ENCODE assay signal across 8 mouse cellular contexts in genomic region chrX:13345126-13345525, GRCm38 (mm10).
DNase-seq lines count a peak whose midpoint lies in the region; ATAC-seq and TF ChIP-seq lines count a peak whose summit lies in the region.

No protein-coding gene starts in this region.

- 13% methylated on average over 5 of the region's 5 CpGs for WGBS in kidney, postnatal 0 days
- 7% methylated on average over 5 of the region's 5 CpGs for WGBS in embryonic facial prominence, embryonic 10.5 days
- WGBS in hindbrain, embryonic 16.5 days, result 8% methylated on average over 5 of the region's 5 CpGs
- WGBS in neural tube, embryonic 13.5 days, result 7% methylated on average over 5 of the region's 5 CpGs

- no peaks in the 10 kb centered on the region for H3K9me3 ChIP-seq in kidney, postnatal 0 days (replicated peaks; ENCODE audit: low read length)
- no peaks in the 10 kb centered on the region for H3K9me3 ChIP-seq in embryonic facial prominence, embryonic 10.5 days
- H3K9me3 ChIP-seq in hindbrain, embryonic 16.5 days (ENCODE audit: control insufficient read depth, low read length), result no peaks in the 10 kb centered on the region
- H3K9me3 ChIP-seq in neural tube, embryonic 13.5 days, result no peaks in the 10 kb centered on the region

- no peaks in the 10 kb centered on the region for H3K4me1 ChIP-seq in kidney, postnatal 0 days (replicated peaks; ENCODE audit: insufficient read depth, low read length)
- H3K4me1 ChIP-seq in embryonic facial prominence, embryonic 10.5 days, result peaks cover 36% of the 10 kb centered on the region
- H3K4me1 ChIP-seq in hindbrain, embryonic 16.5 days (ENCODE audit: control insufficient read depth, insufficient read depth, low read depth, low read length), result peaks cover 14% of the 10 kb centered on the region
- peaks cover 33% of the 10 kb centered on the region for H3K4me1 ChIP-seq in neural tube, embryonic 13.5 days (replicated peaks)

- H3K4me2 ChIP-seq in kidney, postnatal 0 days (ENCODE audit: low read length), result peak overlapping the region; percentile 31
- peak overlapping the region; percentile 39 for H3K4me2 ChIP-seq in hindbrain, embryonic 16.5 days (ENCODE audit: low read length)
- peak overlapping the region; percentile 59 for H3K4me2 ChIP-seq in neural tube, embryonic 13.5 days

- H3K9ac ChIP-seq in kidney, postnatal 0 days (ENCODE audit: low read depth, low read length), result no peak overlapping the region
- H3K9ac ChIP-seq in hindbrain, embryonic 16.5 days (ENCODE audit: low read depth, low read length), result peak overlapping the region; percentile 47
- peak overlapping the region; percentile 63 for H3K9ac ChIP-seq in neural tube, embryonic 13.5 days

- no peak for ATAC-seq in kidney, postnatal 0 days (replicated peaks; ENCODE audit: low FRiP score, low read depth)
- no peak for ATAC-seq in hindbrain, embryonic 16.5 days
- ATAC-seq in neural tube, embryonic 13.5 days (ENCODE audit: low read depth), result no peak
- ATAC-seq in frontal cortex, adult (ENCODE audit: low TSS enrichment), result no peak

- peak overlapping the region; percentile 85 for H3K27ac ChIP-seq in kidney, postnatal 0 days
- peak overlapping the region; percentile 92 for H3K27ac ChIP-seq in embryonic facial prominence, embryonic 10.5 days (replicated peaks)
- H3K27ac ChIP-seq in hindbrain, embryonic 16.5 days (ENCODE audit: low read depth, low read length), result peak overlapping the region; percentile 95
- H3K27ac ChIP-seq in neural tube, embryonic 13.5 days (replicated peaks), result peak overlapping the region; percentile 97

- H3K27me3 ChIP-seq in kidney, postnatal 0 days (ENCODE audit: insufficient read depth, low read length), result no peaks in the 10 kb centered on the region
- H3K27me3 ChIP-seq in embryonic facial prominence, embryonic 10.5 days (replicated peaks; ENCODE audit: low read depth, poor library complexity, severe bottlenecking), result peaks cover 67% of the 10 kb centered on the region
- no peaks in the 10 kb centered on the region for H3K27me3 ChIP-seq in hindbrain, embryonic 16.5 days (replicated peaks; ENCODE audit: control insufficient read depth, insufficient read depth, low read length)
- H3K27me3 ChIP-seq in neural tube, embryonic 13.5 days, result peaks cover 9% of the 10 kb centered on the region

- H3K4me3 ChIP-seq in kidney, postnatal 0 days (replicated peaks; ENCODE audit: low read depth, low read length), result no peak overlapping the region
- peak overlapping the region; percentile 38 for H3K4me3 ChIP-seq in embryonic facial prominence, embryonic 10.5 days
- H3K4me3 ChIP-seq in hindbrain, embryonic 16.5 days (ENCODE audit: low read length), result no peak overlapping the region; the same call in 1 of the 2 replicates
- H3K4me3 ChIP-seq in neural tube, embryonic 13.5 days, result peak overlapping the region; percentile 9

- no peak for DNase-seq in kidney, postnatal 0 days (ENCODE audit: low spot score)
- DNase-seq in kidney, postnatal 25 days, result no peak
- DNase-seq in embryonic facial prominence, embryonic 10.5 days (ENCODE audit: low spot score), result peak; percentile 60
- no peak for DNase-seq in frontal cortex, adult 2 months (ENCODE audit: extremely low spot score in 1 of 2, low spot score in 1 of 2)
- no peak for DNase-seq in thymus, adult 18-20 months

- TF ChIP-seq CTCF in kidney, postnatal 0 days (IDR thresholded peaks at IDR 0.05; ENCODE audit: low read depth), result no peak

- no peaks in the 10 kb centered on the region for H3K36me3 ChIP-seq in kidney, postnatal 0 days (ENCODE audit: insufficient read depth, low read length)
- no peaks in the 10 kb centered on the region for H3K36me3 ChIP-seq in embryonic facial prominence, embryonic 10.5 days (replicated peaks)
- H3K36me3 ChIP-seq in hindbrain, embryonic 16.5 days (ENCODE audit: control insufficient read depth, insufficient read depth, low read length), result no peaks in the 10 kb centered on the region
- no peaks in the 10 kb centered on the region for H3K36me3 ChIP-seq in neural tube, embryonic 13.5 days

Comparison
In these comparisons a context has a peak if more than half of its experiments do, and no peak if none do; other contexts are left out.
1. H3K4me3 ChIP-seq: peak in embryonic facial prominence, embryonic 10.5 days (single experiment) and neural tube, embryonic 13.5 days (single experiment); none in kidney, postnatal 0 days (single experiment) and hindbrain, embryonic 16.5 days (single experiment).
2. Peak in every context shown above with its lines, with median percentiles within 50 percentile points of each other: H3K27ac ChIP-seq and H3K4me2 ChIP-seq.